Mouse (Mus musculus) regulatory T cell (primary cell): ENCODE data around the gene Greb1.

Experiments
- in situ Hi-C: fragments of 300-600 bp; cut with MboI, MseI; formaldehyde crosslinking; loops from one replicate; pipeline ENCODE4 v1.15.1; 2025; ENCODE audit warnings: high pct_unique_total_duplicates

The Greb1 gene

GRCm38 (mm10) chr12:16800259-16800958 is at the start of gene Greb1:
Greb1 (minus strand) TSS chr12:16800886.
- in situ Hi-C loops, result loop anchor here (5.0 to 10.0 kb wide), 2 partner anchors 83 to 216 kb away; no protein-coding TSS in a partner anchor

GRCm38 (mm10) chr12:16849821-16850220 is 49.1 kb upstream of the Greb1 start:
- in situ Hi-C loops, result no loop called here

GRCm38 (mm10) chr12:16848501-16848900 is 47.8 kb upstream of the Greb1 start:
- in situ Hi-C loops, result no loop called here

- in situ Hi-C loops, result no loop called here
Measured at GRCm38 (mm10) chr12:16847204-16847792, 46.6 kb upstream of the Greb1 start.

- in situ Hi-C loops, result no loop called here
Measured at GRCm38 (mm10) chr12:16844623-16845592, 44.2 kb upstream of the Greb1 start.

- in situ Hi-C loops, result no loop called here
Measured at GRCm38 (mm10) chr12:16840842-16841782, 40.4 kb upstream of the Greb1 start.

- in situ Hi-C loops, result no loop called here
Measured at GRCm38 (mm10) chr12:16837766-16838165, 37.1 kb upstream of the Greb1 start.

GRCm38 (mm10) chr12:16836188-16836587 is 35.5 kb upstream of the Greb1 start:
- in situ Hi-C loops, result no loop called here

GRCm38 (mm10) chr12:16834701-16835100 is 34.0 kb upstream of the Greb1 start:
- in situ Hi-C loops, result no loop called here

- in situ Hi-C loops, result no loop called here
Measured at GRCm38 (mm10) chr12:16831071-16831470, 30.4 kb upstream of the Greb1 start.

- in situ Hi-C loops, result no loop called here
Measured at GRCm38 (mm10) chr12:16829785-16830184, 29.1 kb upstream of the Greb1 start.

- in situ Hi-C loops, result no loop called here
Measured at GRCm38 (mm10) chr12:16828505-16828904, 27.8 kb upstream of the Greb1 start.

GRCm38 (mm10) chr12:16823701-16824100 is 23.0 kb upstream of the Greb1 start:
- in situ Hi-C loops, result no loop called here

GRCm38 (mm10) chr12:16822181-16822734 is 21.6 kb upstream of the Greb1 start:
- in situ Hi-C loops, result no loop called here

GRCm38 (mm10) chr12:16820761-16821160 is 20.1 kb upstream of the Greb1 start:
- in situ Hi-C loops, result no loop called here

GRCm38 (mm10) chr12:16818513-16818912 is 17.8 kb upstream of the Greb1 start:
- in situ Hi-C loops, result no loop called here

GRCm38 (mm10) chr12:16817147-16817546 is 16.5 kb upstream of the Greb1 start:
- in situ Hi-C loops, result no loop called here

GRCm38 (mm10) chr12:16811477-16811876 is 10.8 kb upstream of the Greb1 start:
- in situ Hi-C loops, result no loop called here

GRCm38 (mm10) chr12:16810525-16811431 is 10.1 kb upstream of the Greb1 start, which contains the start of gene E2f6:
E2f6 (plus strand) TSS chr12:16810963.
- in situ Hi-C loops, result no loop called here
